Mouse (Mus musculus): Measurements from ENCODE around the gene Ggt6.

GRCm38 (mm10) chr11:72426884-72427283 lies 8.4 kb upstream of the Ggt6 start:
- TF ChIP-seq CTCF (IDR thresholded peaks at IDR 0.05; ENCODE audit: borderline replicate concordance, extremely low read depth, insufficient read depth, insufficient read length) (no peak), POLR2A (IDR thresholded peaks at IDR 0.05; ENCODE audit: borderline replicate concordance, extremely low read depth, insufficient read depth, insufficient read length, poor library complexity, severe bottlenecking) (no peak)
